Mouse (Mus musculus) adrenal gland, adult 2 months (tissue): ENCODE measurements around the gene Map6. TPM values are rescaled to one million over a fixed set of nuclear protein-coding genes. Genes with fewer than 3 reads are reported as not detected.

Experiments used
- polyA plus RNA-seq: library from polyadenylated mRNA; depleted of rRNA; stranded (reverse); fragments of >200 nt; gene quantifications from 2 replicates; pipeline ENCODE4 v1.2.3, GENCODE M21; 2012; rRNA removed
- total RNA-seq, 2 experiments: library from RNA; stranded (reverse); gene quantifications; 2 replicates each; pipeline ENCODE4 v1.2.3; 2021

Gene Map6
- total and polyA plus RNA-seq, 3 experiments = 4.9 to 10.2 (median 7.5) TPM

Other genes starting within 250 kb of the Map6 start
- 10 to 100 TPM; 18.5 to 30.0 TPM for gene Uvrag, start 126.3 kb upstream of the Map6 start, total RNA-seq
- 50.4 and 60.6 TPM in 2 replicates for gene Uvrag, start 126.3 kb upstream of the Map6 start, polyA plus RNA-seq
- gene Dgat2, start 84.7 kb upstream of the Map6 start, total RNA-seq = 100 to 1,000 TPM; 498 to 599 TPM
- gene Dgat2, start 84.7 kb upstream of the Map6 start, polyA plus RNA-seq = 613 and 819 TPM in 2 replicates
- gene Mogat2, start 28.8 kb upstream of the Map6 start, total RNA-seq = under 1 TPM in 1 of 2 experiments, not detected in 1; 0.37 TPM
- gene Mogat2, start 28.8 kb upstream of the Map6 start, polyA plus RNA-seq = 1.6 and 4.0 TPM in 2 replicates
- 100 to 1,000 TPM; 276 to 356 TPM for gene Serpinh1, start 85.8 kb downstream of the Map6 start, total RNA-seq
- 358 and 377 TPM in 2 replicates for gene Serpinh1, start 85.8 kb downstream of the Map6 start, polyA plus RNA-seq
- gene Gdpd5, start 114.0 kb downstream of the Map6 start, total RNA-seq = 10 to 100 TPM in 1 of 2 experiments, 1 to 10 TPM in 1; 7.2 to 12.9 TPM
- gene Gdpd5, start 114.0 kb downstream of the Map6 start, polyA plus RNA-seq = 26.6 TPM in 2 replicates
- under 1 TPM in 1 of 2 experiments, not detected in 1; 0.59 TPM for gene Klhl35, start 198.6 kb downstream of the Map6 start, total RNA-seq
- 1.3 TPM in 2 replicates for gene Klhl35, start 198.6 kb downstream of the Map6 start, polyA plus RNA-seq
- gene Rps3, start 216.3 kb downstream of the Map6 start, total RNA-seq = 100 to 1,000 TPM; 414 to 589 TPM
- gene Rps3, start 216.3 kb downstream of the Map6 start, polyA plus RNA-seq = 80.7 and 95.4 TPM in 2 replicates